Mouse (Mus musculus): ENCODE measurements around the gene D930048N14Rik. TPM values are rescaled to one million over a fixed set of nuclear protein-coding genes. Genes with fewer than 3 reads are reported as not detected.
"Not testable (repeated sequence)": the region's sequence is repeated elsewhere in the genome, so short reads cannot be mapped to it uniquely, and the experiment has no call there.

D930048N14Rik gene
- total RNA-seq, 2 experiments from 2014 or later: not detected

GRCm38 (mm10) chr11:51681976-51682374 lies 31.2 kb downstream of the D930048N14Rik start:
- peak; percentile 27; the same call in 1 of the 2 replicates for ATAC-seq (replicated peaks; ENCODE audit: low FRiP score, poor library complexity, severe bottlenecking)

- ATAC-seq (replicated peaks; ENCODE audit: low FRiP score, poor library complexity, severe bottlenecking): peak; percentile 97
These were observed 37.9 kb downstream of the D930048N14Rik start, which contains the start of gene 0610009B22Rik for GRCm38 (mm10) chr11:51688330-51689328. 0610009B22Rik (minus strand) TSS chr11:51688874.

- peak; percentile 2; the same call in 1 of the 2 replicates for ATAC-seq (replicated peaks; ENCODE audit: low FRiP score, poor library complexity, severe bottlenecking)
These were observed 38.6 kb downstream of the D930048N14Rik start for GRCm38 (mm10) chr11:51689343-51689742.

GRCm38 (mm10) chr11:51690597-51690996 lies 39.8 kb downstream of the D930048N14Rik start:
- ATAC-seq (replicated peaks; ENCODE audit: low FRiP score, poor library complexity, severe bottlenecking): not testable (repeated sequence)

GRCm38 (mm10) chr11:51694984-51695383 lies 44.2 kb downstream of the D930048N14Rik start:
- no peak for ATAC-seq (replicated peaks; ENCODE audit: low FRiP score, poor library complexity, severe bottlenecking)

- ATAC-seq (replicated peaks; ENCODE audit: low FRiP score, poor library complexity, severe bottlenecking): no peak
These were observed 52.1 kb downstream of the D930048N14Rik start for GRCm38 (mm10) chr11:51702831-51703230.

GRCm38 (mm10) chr11:51703379-51703998 lies 52.7 kb downstream of the D930048N14Rik start:
- ATAC-seq (replicated peaks; ENCODE audit: low FRiP score, poor library complexity, severe bottlenecking): no peak; the same call in 1 of the 2 replicates

GRCm38 (mm10) chr11:51706451-51706850 lies 55.7 kb downstream of the D930048N14Rik start:
- ATAC-seq (replicated peaks; ENCODE audit: low FRiP score, poor library complexity, severe bottlenecking): no peak

GRCm38 (mm10) chr11:51707080-51707479 lies 56.3 kb downstream of the D930048N14Rik start:
- ATAC-seq (replicated peaks; ENCODE audit: low FRiP score, poor library complexity, severe bottlenecking): no peak

Other genes with a start within 250 kb of the D930048N14Rik start
- 3.6 and 17.2 TPM in 2 replicates for gene Phykpl, start 66.2 kb upstream of the D930048N14Rik start, total RNA-seq (2015; ENCODE audit: low replicate concordance)
- gene Phykpl, start 66.2 kb upstream of the D930048N14Rik start, total RNA-seq (2017; ENCODE audit: low replicate concordance): 6.5 and 10.4 TPM in 2 replicates
- 250 and 265 TPM in 2 replicates for gene Hnrnpab, start 44.1 kb upstream of the D930048N14Rik start, total RNA-seq (2015; ENCODE audit: low replicate concordance)
- 313 and 505 TPM in 2 replicates for gene Hnrnpab, start 44.1 kb upstream of the D930048N14Rik start, total RNA-seq (2017; ENCODE audit: low replicate concordance)
- 15.9 and 23.1 TPM in 2 replicates for gene Nhp2, start 31.2 kb upstream of the D930048N14Rik start, total RNA-seq (2015; ENCODE audit: low replicate concordance)
- gene Nhp2, start 31.2 kb upstream of the D930048N14Rik start, total RNA-seq (2017; ENCODE audit: low replicate concordance): 12.3 and 14.8 TPM in 2 replicates
- 8.6 and 10.5 TPM in 2 replicates for gene Rmnd5b, start 15.1 kb upstream of the D930048N14Rik start, total RNA-seq (2015; ENCODE audit: low replicate concordance)
- gene Rmnd5b, start 15.1 kb upstream of the D930048N14Rik start, total RNA-seq (2017; ENCODE audit: low replicate concordance): 2.1 and 14.6 TPM in 2 replicates
- not detected in 2 replicates for gene N4bp3, start 112 bp upstream of the D930048N14Rik start, total RNA-seq (2015; ENCODE audit: low replicate concordance)
- gene N4bp3, start 112 bp upstream of the D930048N14Rik start, total RNA-seq (2017; ENCODE audit: low replicate concordance): 2.1 TPM in 1 of 2 replicates, not detected in the other
- 15.1 and 21.3 TPM in 2 replicates for gene 0610009B22Rik, start 37.9 kb downstream of the D930048N14Rik start, total RNA-seq (2015; ENCODE audit: low replicate concordance)
- gene 0610009B22Rik, start 37.9 kb downstream of the D930048N14Rik start, total RNA-seq (2017; ENCODE audit: low replicate concordance): 1.9 and 9.8 TPM in 2 replicates
- gene Sec24a, start 112.7 kb downstream of the D930048N14Rik start, total RNA-seq (2015; ENCODE audit: low replicate concordance): 4.7 and 11.7 TPM in 2 replicates
- 2.2 and 2.5 TPM in 2 replicates for gene Sec24a, start 112.7 kb downstream of the D930048N14Rik start, total RNA-seq (2017; ENCODE audit: low replicate concordance)
- 32.7 and 43.2 TPM in 2 replicates for gene Sar1b, start 112.7 kb downstream of the D930048N14Rik start, total RNA-seq (2015; ENCODE audit: low replicate concordance)
- 12.3 and 12.7 TPM in 2 replicates for gene Sar1b, start 112.7 kb downstream of the D930048N14Rik start, total RNA-seq (2017; ENCODE audit: low replicate concordance)
- 4.3 and 4.6 TPM in 2 replicates for gene Jade2, start 206.7 kb downstream of the D930048N14Rik start, total RNA-seq (2015; ENCODE audit: low replicate concordance)
- 5.6 and 5.9 TPM in 2 replicates for gene Jade2, start 206.7 kb downstream of the D930048N14Rik start, total RNA-seq (2017; ENCODE audit: low replicate concordance)

Data from erythroid progenitor cell, adult 5-6 weeks (primary cell).